Mouse (Mus musculus): ENCODE measurements at regions not wholly inside any gene's neighbourhood (a gene's known extent, or its start where the extent isn't known, plus 50 kb on each side); places are given as distances from the start of the nearest gene placed in this dataset.

DNA sequence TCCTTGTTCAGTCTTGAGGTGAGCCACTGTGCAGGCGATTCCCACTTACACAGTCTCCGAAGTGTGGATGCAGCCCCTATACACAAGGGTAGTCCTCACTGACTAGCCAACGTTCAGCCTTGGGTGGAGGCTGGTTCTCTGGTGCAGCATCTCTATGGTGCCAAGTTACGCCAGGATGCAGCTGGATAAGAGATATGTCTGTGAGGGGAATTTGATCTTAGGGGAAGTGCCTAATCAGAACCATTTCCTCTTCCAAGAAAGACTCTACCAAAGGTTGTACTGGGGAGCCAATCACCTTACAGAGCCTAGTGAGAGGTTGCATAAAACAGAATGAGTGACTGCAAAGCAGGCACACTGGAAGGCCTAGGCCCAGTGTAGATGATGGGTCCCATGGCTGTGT lies 71.0 kb upstream of the Kcnk2 start:
- no peak for DNase-seq (ENCODE audit: low read depth, low spot score)

DNA sequence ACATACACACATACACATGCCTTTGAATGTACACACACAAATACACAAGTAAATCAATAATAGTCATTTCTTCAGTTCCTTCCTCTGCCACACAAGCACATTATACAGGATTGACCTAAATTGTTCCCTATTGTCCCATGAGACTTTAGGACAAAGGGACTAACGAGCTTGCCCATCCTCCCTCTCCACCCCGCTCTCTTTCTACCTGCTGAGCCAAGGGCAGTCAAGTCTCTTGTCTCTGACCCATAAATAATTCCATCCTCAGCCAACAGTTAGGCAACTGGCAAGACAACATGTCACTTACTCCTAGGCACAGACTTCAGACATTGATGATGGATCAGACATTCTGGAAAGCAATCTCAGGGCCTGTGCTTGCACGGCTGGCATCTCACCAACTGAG lies 56.3 kb upstream of the Kcnk2 start:
- no peak for DNase-seq (ENCODE audit: low read depth, low spot score)

Measured in ZHBTc4 (cell line).